Mouse (Mus musculus) CD4-positive, CD25-positive, alpha-beta regulatory T cell, adult 9 weeks (primary cell): ENCODE data around the gene Pax5. TPM values are rescaled to one million over a fixed set of nuclear protein-coding genes. Genes with fewer than 3 reads are reported as not detected.

Experiments used
- polyA plus RNA-seq: library from polyadenylated mRNA; unstranded; fragments of 100-300 nt; shearing (Covaris generic); gene quantifications from one replicate; pipeline ENCODE4 v1.2.1, GENCODE M21; 2017

Gene Pax5
- polyA plus RNA-seq: 0.57 TPM

GRCm38 (mm10) chr4:44709740-44710700, at the start of gene Pax5:
Pax5 (minus strand) TSS chr4:44710487.

DNA sequence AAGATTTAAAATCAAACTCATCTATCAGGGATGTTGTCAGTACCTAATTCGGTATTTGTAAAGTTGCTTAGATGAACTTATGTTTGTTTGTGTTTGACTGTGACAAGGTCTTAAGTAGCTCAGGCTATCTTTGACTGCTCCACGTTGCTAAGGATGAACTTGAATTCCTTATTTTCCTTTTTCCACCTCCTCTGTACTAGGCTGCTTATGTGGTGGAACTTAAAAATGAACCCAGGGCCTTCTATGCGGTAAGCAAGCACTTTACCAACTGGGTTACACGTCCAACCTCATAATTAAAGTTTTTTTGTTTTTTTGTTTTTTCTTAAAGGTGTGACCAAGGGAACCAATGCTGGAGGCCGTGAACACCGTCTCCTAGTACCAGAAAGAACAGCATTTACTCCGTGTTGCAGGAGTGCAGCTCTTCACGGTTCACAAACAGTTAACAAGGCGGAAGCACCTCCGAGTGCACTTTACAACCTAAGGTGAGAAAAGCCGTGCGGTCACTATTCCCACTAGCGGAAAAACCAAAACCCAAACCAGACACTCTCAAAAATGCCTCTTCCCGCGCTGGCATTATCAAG, 45.4 kb upstream of the Pax5 start, which contains the start of gene Zcchc7:
TSS of gene Zcchc7 (plus strand) at position 325 of the 581 bp plus-strand sequence.

Other genes starting within 250 kb of the Pax5 start
- gene Zcchc7, start 45.4 kb upstream of the Pax5 start, polyA plus RNA-seq: 116 TPM